Mouse (Mus musculus): ENCODE measurements around the gene Rab6a.

DNA sequence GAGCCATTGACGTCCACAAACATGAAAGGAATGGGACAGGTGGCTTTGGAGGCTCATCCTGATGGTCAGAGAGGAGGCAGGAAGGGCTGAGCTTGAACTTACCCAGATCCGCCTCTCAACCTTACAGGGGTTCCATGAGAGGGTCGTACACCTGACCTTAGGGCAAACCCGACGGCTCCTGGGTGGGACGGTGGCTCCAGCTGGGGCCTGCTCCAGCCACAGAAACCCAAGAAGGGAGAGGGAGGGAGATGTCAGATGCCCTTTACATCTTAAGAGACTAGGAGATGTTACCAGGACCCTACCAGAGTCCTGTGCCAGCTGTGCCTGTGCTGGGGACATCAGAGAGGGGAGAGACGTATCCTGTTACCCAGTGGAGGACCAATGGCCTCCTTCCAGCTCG is 42.6 kb downstream of the Rab6a start:
- TF ChIP-seq CTCF (IDR thresholded peaks at IDR 0.05; ENCODE audit: low read depth, low read length) (no peak), EP300 (IDR thresholded peaks at IDR 0.05; ENCODE audit: insufficient read depth, low read depth, low read length) (no peak), POLR2A (IDR thresholded peaks at IDR 0.05; ENCODE audit: insufficient read depth, low read length) (no peak)

All from ES-Bruce4 (cell line).